Mouse (Mus musculus): ENCODE data around the gene Mindy4. TPM values are rescaled to one million over a fixed set of nuclear protein-coding genes. Genes with fewer than 3 reads are reported as not detected.
A peak's percentile ranks its signal among the peaks of the same experiment; 100 is the strongest.

Gene Mindy4
- total RNA-seq, 2 experiments from 2014 or later, result 2.7 to 3.8 TPM

DNA sequence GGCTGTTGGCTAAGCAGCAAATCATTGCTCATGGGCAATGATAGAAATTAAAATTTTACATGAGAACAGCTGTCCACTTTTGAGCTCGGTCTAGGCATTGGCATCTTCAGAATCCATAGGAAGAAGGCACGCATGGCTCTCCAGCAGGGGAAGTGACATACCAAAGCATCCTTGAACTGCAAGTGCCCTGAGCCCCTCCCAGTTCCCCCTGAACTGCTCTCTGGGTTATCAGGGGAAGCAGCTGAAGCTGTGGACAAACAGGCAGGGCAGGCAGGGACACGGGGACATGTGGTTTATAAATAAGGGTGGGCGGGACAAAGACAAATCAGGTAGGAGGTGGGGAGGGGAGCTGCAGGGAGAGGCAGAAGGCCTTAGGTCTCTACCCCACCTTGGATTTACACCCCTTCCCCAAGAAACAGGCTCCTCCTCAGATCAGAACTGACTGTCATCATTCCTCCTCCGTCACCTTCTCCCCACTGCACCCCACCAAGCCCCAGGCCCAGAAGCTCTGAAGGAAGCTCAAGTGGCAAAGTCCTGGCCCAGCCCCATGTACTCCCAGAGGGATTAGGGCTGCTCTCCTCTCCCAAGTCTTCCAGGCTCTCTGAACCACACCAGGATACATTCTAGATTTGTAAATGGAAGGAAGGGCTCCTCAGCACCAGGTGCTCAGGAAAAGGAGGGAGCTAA is 153.0 kb downstream of the Mindy4 start:
- DNase-seq, result no peak
- intact Hi-C loops (cut with DNase I), result no loop called here
- Histone ChIP-seq H3K27ac (peak overlapping the region; percentile 79), H3K4me3 (no peak overlapping the region)
- TF ChIP-seq CTCF (IDR thresholded peaks at IDR 0.05), result no peak

DNA sequence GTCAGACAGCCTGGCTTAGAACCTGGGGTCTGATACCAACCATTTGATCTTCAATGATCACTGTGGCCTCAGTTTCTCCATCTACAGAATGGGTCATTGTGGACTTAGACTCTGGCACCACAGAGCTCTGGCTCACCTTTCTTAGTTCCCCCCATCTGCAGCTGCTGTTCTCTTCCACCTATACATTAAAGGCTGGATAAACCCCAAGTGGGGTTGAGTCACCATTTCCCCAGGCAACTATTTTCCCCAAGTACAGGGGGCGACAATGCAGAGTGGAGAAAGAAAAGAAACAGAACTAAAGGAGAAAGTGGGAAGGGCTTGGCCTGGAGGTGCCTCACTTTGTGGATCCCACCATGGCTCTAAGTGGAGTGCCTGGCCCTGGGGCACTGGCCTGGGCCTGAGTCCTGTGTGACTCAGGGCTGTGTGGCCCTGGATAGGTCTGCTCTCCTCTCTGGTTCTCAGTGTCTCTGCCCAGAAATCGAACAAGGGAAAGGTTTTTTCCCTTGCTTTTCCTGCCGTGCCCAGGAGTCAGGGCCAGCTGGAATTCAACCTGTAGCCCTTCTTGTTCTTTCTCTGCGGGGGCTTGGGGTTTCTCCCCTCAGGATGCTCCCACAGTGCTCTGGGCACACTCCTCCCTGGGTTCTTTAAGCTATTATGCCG is 153.9 kb downstream of the Mindy4 start:
- intact Hi-C loops (cut with DNase I), result no loop called here
- Histone ChIP-seq H3K27ac (peak overlapping the region; percentile 68), H3K4me3 (no peak overlapping the region)
- TF ChIP-seq CTCF (IDR thresholded peaks at IDR 0.05), result no peak
- DNase-seq, result no peak

DNA sequence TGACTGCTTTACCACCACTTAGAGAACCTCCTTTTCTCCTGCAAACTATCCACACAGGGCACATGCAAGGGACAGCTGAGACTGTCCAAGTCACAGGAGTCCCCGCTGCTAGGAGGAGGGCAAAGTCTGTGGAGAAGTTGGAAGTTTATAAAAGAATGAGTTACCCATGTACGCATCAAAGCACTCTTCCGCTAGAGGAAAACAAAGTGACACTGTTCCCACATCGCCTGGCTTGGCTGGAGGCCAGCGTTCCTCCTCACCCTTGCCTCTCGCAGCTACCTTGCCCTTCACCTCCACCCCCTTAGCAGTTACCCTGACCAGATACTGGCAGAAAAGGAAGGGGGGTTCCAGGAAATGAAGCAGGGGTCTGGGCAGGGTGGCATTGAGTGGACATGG is 154.5 kb downstream of the Mindy4 start:
- TF ChIP-seq CTCF (IDR thresholded peaks at IDR 0.05), result no peak
- Histone ChIP-seq H3K27ac (peak overlapping the region; percentile 68), H3K4me3 (no peak overlapping the region)
- DNase-seq, result no peak
- intact Hi-C loops (cut with DNase I), result no loop called here

DNA sequence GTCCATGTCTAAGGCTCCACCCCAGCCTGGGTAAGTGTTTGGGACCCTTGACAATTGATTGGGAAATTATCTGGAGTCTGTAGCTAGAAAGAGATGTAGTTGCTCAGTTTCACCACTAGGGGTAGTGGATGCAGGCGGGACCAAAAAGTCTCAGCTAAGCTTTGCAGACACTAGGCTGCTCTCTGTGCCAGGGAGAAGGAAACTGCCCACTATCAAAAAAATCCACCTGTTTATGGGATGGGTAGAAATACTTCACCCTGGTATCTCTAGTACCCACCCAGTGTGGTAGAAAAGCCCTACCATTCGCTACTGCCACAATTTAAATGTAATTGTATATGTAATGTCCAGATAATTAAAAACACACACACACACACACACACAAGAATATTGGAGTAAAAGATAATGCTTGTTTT is 155.6 kb downstream of the Mindy4 start:
- peak; percentile 74 for TF ChIP-seq CTCF (IDR thresholded peaks at IDR 0.05)
- Histone ChIP-seq H3K27ac (no peak overlapping the region), H3K4me3 (no peak overlapping the region)
- intact Hi-C loops (cut with DNase I), result no loop called here
- no peak for DNase-seq

DNA sequence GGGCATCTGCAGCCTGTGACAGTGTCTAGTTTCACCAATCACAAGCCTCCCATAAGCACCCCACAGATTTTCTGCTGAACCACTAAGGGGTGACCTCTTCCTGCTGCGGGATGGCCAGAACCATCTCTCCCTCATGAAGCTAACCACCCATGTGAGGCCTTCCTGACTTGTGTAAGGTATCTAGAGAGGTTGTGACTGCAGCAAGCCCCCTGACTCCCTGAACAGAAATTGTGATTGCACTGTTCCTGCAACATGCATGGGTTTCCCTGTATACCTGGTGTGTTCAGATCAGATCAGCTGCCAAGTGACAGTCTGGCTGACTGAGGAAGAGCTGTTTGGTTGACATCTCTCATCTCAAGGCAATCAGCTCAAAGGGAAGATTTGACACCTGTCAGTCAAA is 159.5 kb downstream of the Mindy4 start:
- intact Hi-C loops (cut with DNase I), result no loop called here

DNA sequence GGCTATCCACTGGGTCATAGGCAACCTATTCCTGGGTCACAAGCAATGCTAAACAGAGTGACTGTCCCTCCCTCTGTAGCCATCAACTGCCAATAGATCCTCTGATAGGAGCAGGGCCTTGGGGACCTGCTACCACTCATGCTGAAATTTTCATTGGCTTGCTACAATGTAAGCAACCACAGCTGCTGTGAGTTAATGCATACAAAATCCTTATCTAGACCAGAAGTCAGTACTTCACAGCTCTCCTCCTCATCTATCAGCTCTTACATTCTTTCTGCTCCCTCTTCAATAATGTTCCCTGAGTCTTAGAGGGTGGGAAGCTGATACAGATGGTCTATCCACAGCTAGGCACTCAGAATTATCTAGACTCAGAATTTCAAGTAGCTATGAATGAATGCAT is 163.9 kb downstream of the Mindy4 start:
- intact Hi-C loops (cut with DNase I), result no loop called here
- DNase-seq, result no peak
- H3K4me3 ChIP-seq, result no peak overlapping the region
- no peak for TF ChIP-seq CTCF (IDR thresholded peaks at IDR 0.05)
- no peak overlapping the region for H3K27ac ChIP-seq

More for the DNA sequence above, 159.5 kb downstream of the Mindy4 start:
- no peak for DNase-seq
- no peak for TF ChIP-seq CTCF (IDR thresholded peaks at IDR 0.05)
- no peak overlapping the region for H3K4me3 ChIP-seq
- no peak overlapping the region for H3K27ac ChIP-seq

Small RNA genes within 50 kb of the gene (microRNA-seq; reads per million reads assigned to microRNA genes)
- gene Gm25458, result not detected

Other genes starting within 250 kb of the Mindy4 start
- gene Nod1, start 230.8 kb upstream of the Mindy4 start, total RNA-seq (2021), result 1 to 10 TPM; 7.6 to 9.1 TPM
- gene Ggct, start 210.4 kb upstream of the Mindy4 start, total RNA-seq (2021), result 10 to 100 TPM in 1 of 2 experiments, 1 to 10 TPM in 1; 9.6 to 11.0 TPM
- gene Gars, start 165.4 kb upstream of the Mindy4 start, total RNA-seq (2021), result 10 to 100 TPM; 60.2 to 61.6 TPM
- gene Crhr2, start 70.4 kb upstream of the Mindy4 start, total RNA-seq (2021), result 10 to 100 TPM; 27.2 to 31.9 TPM
- 10 to 100 TPM; 15.5 to 33.0 TPM for gene Inmt, start 28.3 kb upstream of the Mindy4 start, total RNA-seq (2021)
- gene Aqp1, start 133.0 kb downstream of the Mindy4 start, total RNA-seq (2021), result 100 to 1,000 TPM; 251 to 256 TPM
- gene Ghrhr, start 172.9 kb downstream of the Mindy4 start, total RNA-seq (2021), result not detected
- under 1 TPM; 0.87 to 0.92 TPM for gene Adcyap1r1, start 248.6 kb downstream of the Mindy4 start, total RNA-seq (2021)